Mouse (Mus musculus) liver, adult (tissue): ENCODE data around the gene Nbas.

Experiments
- GATA4 ChIP-seq: IDR thresholded peaks from 2 replicates; pipeline ENCODE4 v1.6.1; 2014; ENCODE audit warnings: mild to moderate bottlenecking, low read length; ENCODE audit not compliant: insufficient replicate concordance

Nbas gene

DNA sequence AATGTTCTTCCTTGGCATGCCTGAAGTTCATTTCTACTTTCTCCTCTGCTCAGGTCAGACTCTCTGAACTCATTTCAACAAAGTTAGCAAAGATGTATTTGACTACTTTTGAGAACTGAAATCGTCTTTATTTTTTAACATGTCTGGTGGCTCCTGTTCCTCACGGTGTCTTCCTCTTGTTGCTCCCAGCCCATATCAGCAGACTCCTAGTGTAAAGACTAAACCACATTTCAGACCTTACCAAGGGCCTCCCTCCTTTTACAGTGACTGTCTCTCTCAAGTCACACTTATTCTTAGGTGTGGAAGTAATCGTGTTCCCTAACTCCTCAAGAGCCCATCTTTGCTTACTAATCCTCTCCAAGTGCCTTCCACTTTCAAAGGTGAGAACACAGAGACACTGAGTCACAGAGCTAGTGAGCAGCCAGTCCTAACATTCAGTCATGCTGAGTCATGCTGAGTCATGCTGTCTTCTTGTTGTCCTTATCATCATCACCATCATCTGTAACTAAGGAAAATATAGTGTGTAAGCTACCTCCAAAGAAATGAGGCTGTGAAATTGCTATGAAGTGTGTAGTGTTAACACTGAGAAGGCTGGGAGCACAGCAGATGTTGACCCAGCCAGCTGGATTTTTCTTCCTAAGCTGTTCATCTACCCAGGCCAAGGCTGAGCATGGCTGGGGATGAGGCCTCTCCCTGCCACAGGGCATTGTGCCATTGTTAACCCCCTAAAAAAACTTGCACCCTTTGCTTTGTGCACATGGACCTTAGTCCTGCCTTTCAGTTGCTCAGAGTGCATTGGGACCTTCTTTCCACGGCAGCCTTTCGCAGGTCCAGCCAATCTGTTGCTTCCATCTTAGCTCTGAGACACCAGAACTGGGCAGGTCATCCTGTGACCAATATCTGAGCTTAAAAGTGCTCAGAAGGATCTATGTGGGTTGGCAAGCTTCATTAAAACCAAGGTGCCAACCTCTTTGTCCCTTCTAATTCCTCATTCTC lies 307.0 kb downstream of the Nbas start:
- TF ChIP-seq GATA4 = no peak

DNA sequence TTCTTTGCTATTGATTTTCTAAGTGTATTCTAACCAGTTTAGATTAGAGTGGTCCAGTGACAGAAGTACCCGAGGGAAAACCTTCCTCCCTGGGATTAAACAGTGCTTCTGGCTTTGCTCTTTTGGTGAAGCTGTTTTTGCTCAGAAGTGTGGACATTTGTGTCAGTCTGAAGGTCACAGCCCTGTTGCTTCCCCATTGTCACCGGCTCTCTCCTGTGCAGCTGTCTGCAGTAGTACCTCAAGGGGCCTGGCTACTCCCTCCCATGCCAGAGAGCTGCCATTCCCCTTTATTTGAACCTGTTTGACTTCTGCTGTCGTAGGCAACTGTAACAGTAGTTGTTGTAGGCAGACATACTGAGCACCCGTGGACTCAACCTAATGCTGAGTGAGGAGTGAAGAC lies 307.8 kb downstream of the Nbas start:
- TF ChIP-seq GATA4 = no peak

DNA sequence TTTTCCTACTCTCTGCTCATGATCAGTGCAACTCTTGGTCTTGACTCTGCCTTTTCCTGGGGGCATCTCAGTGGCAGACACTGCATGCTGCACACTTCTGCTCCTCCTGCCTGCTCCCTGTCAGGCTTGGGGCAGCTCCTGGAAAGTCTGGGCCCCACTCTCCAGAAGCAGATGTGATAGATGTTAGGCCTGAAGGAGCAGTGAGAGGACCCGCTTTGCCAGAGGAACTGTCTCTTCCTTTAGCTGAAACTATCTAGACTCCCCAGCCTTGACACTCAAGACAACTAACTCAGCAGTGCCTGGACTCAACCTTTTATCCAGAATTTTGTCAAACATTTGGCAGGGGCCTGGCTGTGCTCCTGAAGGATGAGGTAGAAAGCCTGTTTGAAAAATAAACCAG lies 311.9 kb downstream of the Nbas start:
- no peak for TF ChIP-seq GATA4

DNA sequence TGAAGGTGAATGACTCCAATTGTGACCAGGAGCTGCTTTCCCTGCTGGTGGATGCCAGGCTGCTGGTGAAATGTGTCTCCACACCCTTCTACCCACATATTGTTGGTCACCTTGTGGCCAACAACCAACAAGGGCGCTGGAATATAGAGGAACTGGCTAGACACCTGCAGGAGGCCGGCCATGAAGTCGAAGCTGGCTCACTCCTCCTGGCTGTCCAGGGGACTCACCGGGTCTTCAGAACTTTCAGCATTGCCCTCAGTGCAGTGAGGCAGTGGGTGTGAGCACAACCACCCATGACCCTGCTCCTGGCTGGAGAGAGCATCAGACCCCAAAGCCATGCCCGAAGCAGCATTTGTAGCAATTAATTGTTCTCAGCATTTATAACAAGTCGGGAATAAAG lies 314.5 kb downstream of the Nbas start:
- no peak for TF ChIP-seq GATA4

DNA sequence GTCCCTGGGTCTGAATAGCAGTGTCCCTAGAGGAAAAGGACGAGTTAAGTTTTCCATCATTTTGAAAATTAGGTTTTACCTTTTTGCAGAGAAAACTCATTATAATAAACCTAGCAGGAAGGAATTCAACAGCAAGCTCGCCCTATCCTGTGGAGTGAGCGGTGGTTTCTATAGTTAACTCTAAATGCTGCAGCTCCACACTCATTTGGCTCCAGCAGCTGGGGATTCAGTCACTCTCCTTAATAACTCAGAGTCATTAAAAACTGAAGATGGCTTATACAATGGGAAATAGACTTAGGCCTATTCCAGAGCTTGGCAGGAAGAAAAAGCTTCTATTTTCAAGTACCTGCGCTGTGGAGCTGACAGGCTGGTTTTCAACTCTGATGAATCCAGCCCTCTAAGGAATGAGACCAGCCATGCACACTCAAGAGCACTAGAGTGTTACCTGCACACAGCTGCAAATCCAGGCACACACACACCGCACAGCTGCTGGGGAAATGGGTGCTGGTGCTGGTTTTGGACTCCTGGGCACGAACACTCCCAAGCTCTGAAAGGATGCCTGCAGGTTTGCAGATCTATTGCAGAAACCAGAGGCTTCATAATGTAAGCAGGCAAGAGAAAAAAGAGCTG lies 316.7 kb downstream of the Nbas start:
- TF ChIP-seq GATA4 = no peak

DNA sequence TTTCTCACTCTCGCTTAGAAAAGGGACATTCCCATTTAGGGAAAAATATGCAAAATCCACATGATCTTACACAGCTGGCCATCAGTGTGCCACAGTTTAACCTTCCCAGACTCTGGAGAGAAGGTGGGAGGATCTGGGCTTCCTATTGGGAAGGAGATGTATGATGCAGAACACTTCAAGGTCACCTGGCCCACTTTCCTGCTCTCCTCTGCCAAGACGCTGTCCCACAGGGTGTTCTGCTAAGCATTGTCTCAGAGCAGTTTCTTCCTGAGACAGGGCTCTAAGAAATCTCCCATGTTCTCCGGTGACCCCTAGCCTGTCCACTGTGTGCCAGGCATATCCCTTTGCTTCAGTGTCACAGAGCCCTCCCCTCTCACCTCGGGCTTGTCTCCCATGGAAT lies 318.7 kb downstream of the Nbas start:
- TF ChIP-seq GATA4 = no peak

DNA sequence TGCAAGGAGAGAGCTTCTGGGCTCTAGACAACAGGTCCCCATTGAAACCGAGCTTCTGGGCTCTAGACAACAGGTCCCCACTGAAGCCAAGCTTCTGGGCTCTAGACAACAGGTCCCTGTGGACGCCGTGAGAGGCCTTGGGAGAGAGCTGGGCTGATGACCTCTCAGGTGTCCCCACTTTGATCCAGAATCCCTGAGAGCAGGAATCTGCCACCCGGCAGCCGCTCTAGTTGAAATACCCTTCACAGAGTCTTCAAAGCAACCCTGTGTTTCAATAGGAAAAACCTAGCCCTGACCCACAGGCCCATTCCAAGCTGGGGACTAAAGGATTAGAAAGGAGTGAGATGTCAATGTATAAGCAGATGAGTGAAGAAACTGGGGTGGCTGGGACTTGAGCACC lies 320.1 kb downstream of the Nbas start:
- TF ChIP-seq GATA4 = no peak

DNA sequence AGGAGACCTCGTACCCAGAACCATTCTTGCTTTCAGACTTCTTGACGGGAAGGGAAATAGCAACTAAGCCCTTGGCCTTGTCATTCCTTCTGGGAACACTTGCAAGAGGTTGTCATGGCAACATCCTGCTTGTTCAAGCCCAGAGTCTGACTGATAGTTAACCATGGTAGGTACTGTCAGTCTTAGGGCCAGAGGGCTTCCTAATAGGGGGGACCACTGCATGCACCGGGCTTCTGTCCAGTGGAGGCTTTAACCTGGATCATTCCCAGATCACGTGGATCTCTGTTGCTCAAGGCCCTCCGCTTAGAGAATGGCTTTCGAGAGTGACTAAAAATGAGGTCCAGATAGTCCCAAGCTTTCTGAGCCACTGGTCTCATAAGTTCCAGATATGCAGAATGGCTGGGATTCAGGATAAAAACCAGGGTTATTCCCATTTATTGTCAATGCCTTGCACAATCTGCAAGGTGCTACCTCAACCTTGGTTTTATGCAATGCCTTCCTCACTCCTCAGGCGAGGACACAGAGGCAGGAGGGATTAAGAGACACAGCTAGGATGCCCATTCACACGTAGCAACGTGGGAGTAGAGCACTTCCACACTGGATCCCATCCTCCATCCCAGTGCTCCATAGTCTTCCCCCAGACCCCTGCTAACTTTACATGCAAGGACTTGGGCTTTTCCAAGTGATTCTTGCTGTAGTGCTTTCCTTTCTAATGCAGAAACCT lies 326.0 kb downstream of the Nbas start:
- no peak for TF ChIP-seq GATA4

DNA sequence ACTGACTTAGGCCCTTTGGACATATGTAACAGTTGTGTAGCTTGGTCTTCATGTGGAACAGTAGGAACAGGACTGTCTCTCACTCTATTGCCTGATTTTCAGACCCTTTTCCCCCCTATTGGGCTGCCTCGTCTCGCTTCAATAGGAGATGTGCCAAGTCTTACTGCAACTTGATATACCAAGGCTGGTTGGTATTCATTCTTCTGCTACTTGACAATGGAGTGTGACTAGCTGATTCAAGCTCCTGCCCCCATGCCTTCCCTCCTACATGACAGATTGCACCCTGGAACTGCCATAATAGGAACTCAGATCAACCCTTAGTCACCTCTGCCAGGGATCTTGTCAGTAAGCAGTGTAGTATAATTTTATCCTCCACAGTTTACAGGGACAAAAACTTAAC lies 328.1 kb downstream of the Nbas start:
- no peak for TF ChIP-seq GATA4

DNA sequence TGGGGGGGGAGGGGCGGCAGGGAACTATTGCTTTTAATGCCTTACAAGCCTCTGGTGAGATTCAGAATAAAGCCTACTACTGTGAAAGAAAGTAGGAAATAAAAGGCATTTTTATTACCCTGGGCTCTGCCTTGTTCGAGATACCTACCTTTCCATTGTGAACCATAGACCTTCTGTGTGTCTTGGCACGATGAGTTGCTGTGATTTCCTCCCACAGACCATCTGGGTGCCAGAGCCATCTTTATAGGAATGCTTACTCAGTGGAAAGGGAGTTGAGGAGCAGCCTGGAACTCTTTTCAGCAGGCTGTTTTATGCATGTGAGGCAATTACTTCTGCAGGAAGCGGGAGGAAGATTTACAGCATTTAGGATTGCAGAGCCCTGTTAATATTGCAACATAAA lies 329.6 kb downstream of the Nbas start:
- TF ChIP-seq GATA4 = no peak

DNA sequence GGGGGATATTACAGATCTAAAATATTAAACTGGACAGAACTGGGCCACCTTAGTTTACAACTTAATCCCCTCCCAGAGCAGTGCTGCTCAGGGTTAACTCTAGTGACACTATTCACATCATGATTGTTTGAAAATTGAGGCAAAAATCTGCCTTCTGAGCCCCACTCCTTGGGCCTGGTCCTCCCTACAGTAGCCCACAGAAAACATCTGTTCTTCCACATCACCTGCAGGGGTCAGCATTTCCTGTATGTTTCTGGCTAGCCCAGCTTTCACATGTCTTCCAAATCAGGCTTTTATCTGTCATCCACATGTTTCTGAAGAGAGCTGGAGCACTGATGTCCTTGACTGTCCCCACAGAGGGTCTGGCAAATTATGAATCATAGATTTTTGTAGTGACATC lies 333.5 kb downstream of the Nbas start:
- TF ChIP-seq GATA4 = no peak

DNA sequence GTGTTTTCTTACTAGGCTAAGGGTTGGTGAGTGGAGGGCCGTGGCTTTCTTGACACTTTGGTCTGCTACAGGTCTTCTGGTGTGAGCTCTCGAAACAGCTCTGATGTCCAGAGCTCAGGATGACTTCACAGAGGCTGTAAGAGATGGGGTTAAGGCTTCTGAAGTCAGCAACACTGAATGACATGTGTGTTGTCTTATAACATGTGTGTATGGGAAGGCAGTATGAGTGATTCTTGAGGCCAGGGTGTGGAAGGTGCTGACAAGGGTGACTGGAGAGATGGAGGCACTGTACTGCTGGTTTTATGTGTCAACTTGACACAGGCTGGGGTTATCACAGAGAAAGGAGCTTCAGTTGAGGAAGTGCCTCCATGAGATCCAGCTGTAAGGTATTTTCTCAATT lies 338.1 kb downstream of the Nbas start:
- no peak for TF ChIP-seq GATA4

DNA sequence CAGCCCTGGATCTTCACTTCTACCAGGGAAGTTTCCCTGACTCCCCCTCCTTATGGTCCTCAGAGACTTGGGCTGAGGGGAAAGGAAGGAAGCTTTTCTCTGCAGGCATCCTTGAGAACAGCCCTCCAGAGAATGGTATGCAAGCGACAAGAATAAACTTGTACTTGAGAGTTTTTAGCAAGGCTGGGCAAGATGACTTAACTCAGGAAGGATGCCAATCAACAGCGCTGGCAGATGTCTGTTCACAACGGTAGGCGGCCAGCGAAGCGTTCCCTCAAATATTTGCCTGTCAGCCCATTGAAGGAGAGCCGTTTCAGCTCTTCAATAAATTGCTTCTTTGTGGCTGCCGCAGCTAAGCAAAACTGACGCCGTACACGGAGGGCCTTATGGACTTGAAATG lies 340.1 kb downstream of the Nbas start:
- TF ChIP-seq GATA4 = no peak

DNA sequence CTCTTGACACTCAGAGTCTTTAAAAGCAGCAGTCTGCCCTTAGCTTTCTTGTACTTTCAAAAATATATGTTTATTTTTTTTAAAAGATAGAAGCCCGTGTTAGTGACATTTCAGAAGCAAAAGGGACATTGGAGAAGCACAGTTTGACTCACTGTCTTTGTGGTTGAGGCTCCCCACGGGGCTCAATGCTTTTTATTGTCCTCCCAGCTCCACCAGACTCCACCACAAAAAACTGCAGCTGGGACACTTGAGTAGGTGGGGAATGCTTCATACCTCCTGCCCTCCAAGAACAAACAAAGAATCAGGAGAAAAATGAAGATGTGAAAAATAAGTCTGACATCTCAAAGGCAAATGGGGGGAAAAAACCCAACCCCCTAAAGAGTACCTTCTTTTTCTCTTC lies 344.1 kb downstream of the Nbas start:
- TF ChIP-seq GATA4 = no peak

DNA sequence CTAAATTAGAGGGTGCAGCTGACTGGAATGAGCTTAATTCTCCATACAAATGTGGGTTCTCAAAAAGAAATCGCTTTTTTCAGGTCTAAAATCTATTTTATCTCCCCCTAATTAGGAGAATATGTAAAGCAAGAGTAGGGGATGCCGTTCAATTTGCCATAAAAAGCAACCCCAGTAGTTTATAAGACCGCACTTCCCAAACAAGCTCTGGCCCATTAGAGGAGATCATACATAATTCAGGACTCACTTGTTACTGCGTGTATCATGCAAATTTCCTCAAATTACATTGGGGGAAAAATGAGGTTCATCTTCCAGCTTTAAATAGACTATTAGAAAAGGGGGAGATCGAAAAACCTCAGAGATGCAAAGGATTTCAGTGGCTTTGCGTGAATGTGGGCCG lies 346.7 kb downstream of the Nbas start:
- no peak for TF ChIP-seq GATA4
